Mouse (Mus musculus): Measurements from ENCODE around the gene Gm8267.
"Not testable (repeated sequence)": the region's sequence is repeated elsewhere in the genome, so short reads cannot be mapped to it uniquely, and the experiment has no call there.

Gene Gm8267

DNA sequence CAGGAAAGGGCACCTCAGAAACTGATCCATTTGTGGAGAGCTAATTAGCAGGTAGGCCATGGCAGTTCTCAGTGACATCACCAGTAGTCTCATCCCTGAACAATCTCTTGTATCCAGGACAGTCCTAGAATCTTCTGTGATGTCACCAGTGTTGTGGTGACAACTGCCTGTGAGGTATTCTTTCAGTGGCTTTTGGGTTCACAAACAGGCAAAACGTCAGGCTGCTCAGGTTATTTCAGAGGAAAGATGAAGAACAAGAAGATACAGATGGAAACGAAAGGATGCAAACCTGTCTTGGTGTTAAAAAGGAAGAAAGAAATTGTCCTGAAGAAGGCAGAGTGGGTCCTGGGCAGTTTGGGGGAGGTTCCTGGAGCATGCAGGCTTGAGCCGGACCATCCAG lies at the start of gene Gm8267:
Gm8267 (minus strand) TSS at position 101 of the 400 bp plus-strand sequence.
- no peak for DNase-seq (ENCODE audit: low spot score)

DNA sequence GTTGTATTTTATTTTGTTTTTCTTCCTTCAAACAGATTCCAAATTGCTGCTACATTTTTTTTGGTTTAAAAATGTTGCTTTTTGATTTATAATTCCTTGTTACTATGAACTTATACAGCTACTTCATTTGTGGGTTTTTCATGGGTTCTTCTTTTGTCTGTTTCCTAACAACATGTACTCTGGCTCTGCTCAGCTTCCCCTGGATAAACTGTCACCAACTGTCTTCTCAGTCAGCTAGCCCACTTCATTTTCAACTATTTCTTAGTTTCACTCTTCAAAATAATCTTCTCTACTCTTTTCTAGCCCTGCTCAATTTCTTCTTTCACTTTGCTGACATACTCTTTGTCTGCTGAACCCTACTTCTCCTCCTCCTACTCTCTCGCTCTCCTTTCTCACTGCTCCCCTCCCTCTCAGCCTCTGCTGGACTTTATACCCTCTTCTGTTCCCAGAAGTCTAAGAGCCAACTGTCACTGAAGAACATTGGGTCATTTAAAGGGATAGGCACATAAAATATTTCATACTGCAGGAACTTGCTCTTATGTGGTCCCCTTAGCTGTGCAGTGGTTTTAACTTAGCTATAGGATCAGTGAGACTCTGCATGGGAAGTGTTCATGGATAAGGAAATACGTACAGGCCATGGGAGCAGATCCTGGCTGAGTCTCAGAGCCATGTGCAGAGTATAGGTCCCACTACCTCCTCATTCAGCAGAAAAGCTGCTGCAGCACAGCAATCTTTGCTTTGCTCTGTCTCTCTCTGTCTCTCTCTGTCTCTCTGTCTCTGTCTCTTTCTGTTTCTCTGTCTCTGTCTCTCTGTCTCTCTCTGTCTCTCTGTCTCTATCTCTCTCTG lies 39.6 kb upstream of the Gm8267 start:
- not testable (repeated sequence) for DNase-seq (ENCODE audit: low spot score)

DNA sequence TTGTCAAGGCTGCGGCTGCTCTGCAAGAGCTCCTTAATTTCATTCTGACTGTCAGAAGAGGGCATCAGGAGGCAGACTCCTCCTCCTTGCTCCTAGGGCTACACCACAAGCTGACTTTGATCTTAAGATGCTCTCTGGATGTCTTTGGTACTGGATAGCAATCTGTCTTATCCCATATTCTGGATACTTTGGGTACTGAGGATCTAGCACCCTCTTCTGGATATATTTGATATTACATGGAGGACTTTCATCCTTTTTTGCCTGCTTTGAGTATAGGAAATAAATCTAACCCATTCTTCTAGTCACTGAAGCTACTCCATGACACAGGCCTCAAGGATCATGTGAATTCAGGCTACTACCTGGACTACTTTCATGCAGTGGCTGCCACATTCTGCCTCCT lies 7.4 kb downstream of the Gm8267 start:
- not testable (repeated sequence) for DNase-seq (ENCODE audit: low spot score)

DNA sequence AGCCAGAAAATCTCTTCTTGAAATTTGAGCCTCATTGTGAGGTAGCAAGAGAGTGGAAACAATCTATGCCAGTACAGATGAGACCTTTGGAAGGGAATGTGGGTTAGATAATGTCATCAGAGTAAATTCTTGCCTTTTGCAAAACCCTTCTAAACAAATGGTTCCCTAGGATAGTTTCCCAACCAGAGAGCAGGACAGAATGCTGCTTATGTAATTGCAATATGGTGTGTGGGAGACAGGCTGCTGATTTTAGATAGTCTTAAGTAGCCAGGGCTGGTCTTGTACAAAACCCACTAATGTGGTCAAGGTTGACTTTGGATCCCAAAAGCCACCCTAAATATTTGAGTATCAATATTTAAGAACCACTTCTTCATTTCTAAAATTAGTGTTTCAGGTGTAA lies 19.4 kb downstream of the Gm8267 start:
- not testable (repeated sequence) for DNase-seq (ENCODE audit: low spot score)

DNA sequence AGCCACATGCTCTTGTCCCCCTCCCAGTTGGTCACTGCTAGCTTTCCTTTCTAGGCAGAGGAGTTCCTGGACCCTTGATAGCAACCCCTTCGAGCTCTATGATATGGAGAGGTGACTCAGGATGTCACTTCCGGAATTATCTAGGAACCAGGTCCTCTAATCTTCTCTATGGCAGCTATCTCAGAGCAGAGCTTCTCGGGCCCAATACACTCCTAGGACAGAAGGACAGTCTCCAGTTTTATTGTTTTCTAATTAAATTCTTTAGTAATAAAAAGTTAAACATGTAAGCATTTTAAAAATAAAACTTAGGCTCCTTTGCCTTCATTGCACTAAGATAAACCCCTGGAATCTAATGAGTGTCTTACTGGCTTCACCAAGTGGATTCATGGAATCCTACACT lies 43.8 kb downstream of the Gm8267 start, which contains the start of gene Gm8257:
Gm8257 (minus strand) TSS at position 101 of the 400 bp plus-strand sequence.
- DNase-seq (ENCODE audit: low spot score): not testable (repeated sequence)

Data from testis, postnatal 14 days (tissue).